Mouse (Mus musculus) liver, embryonic 14 days (tissue): Measurements from ENCODE around the gene Cenpb. TPM values are rescaled to one million over a fixed set of nuclear protein-coding genes. Genes with fewer than 3 reads are reported as not detected.

Source experiments
- polyA plus RNA-seq: library from polyadenylated mRNA; depleted of rRNA; stranded (reverse); fragments of >200 nt; gene quantifications from 2 replicates; pipeline ENCODE4 v1.2.3, GENCODE M21; 2012; rRNA removed

Cenpb gene
- 11.9 and 12.4 TPM in 2 replicates for polyA plus RNA-seq

DNA sequence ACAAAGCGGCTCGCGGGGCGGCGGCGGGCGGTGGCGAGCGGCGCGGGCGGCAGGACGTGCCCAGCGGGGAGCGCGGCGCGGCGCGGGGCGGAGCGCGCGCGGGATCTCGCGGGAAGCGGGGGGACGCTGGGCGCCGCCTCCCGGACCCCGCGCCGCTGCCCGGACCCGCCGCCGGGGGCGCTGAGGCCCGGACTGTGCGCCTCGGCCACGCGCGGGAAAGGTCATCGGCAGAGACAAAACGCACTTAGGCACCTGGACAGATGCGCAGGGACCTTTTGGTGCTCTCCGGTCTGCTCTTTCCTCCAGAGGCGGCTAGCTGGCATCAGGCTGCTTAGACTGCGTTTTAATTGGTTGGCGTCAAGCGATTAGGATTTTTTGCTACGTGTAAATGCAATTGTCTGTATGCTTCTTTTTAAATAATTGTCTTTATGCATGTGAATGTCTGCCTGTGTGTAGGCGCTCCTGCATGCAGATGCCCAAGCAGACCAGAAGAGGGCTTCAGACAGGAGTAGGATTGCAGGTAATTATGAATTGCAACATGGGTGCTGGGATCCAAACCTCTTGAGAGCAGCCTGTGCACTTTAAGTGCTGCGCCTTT is at the start of gene Cenpb:
TSS of gene Cenpb (minus strand) at position 78 of the 598 bp plus-strand sequence.

DNA sequence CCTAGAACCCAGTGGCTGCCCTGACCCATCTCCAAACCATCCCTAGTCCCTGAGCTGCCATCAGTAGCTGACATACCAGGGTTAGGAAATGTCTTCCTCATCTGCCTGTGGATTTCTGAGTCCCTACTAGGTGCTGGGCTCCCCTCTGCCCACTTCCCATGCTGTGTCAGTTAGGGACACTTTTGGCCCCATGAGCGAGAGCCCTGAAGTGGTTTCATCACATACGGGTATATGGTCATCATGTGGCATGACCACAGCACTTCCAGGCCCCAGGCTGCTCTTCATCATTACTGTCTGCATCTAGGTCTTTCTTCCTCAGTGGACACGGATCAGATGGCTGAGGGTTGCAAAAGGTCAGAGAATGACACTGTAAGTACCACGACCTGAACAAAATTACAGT is 26.9 kb upstream of the Cenpb start, which contains the start of gene Ap5s1:
TSS of gene Ap5s1 (plus strand) at position 301 of the 400 bp plus-strand sequence.

DNA sequence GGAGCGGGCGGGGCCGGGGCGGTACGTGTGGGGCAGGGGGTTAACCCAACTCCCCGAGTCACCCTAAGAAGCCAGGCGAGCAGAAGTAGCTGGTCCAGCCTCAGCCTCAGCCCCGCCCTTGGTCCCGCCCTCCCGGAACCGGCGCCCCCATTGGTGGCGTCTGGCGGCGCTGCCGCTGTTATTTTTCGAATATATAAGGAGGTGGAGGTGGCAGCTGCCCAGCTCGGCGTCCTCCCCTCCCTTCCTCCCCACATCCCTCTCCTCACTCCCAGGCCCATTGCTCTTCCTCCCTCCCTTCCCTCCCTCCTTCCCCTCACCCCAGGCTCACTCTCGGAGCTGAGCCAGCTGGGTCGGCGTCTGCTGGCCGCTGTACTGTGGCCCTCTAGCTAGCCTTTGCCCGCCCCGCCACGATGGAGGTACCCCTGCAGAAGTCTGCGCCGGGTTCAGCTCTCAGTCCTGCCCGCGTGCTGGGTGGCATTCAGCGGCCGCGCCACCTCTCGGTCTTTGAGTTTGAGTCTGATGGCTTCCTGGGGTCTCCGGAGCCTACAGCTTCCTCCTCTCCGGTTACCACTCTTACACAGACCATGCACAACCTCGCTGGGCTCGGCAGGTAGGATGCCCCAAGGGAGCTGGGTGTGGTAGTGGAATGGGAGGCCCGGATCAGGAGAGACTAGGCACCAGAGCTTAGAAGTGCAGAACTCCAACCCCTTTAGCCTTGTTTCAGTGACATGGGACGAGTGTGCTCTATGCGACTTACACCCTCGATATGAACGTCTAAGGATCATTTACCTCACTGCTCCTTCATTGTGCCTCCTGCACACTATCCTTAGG is 7.1 kb upstream of the Cenpb start, which contains the start of the genes Cdc25b and Spef1:
TSS of gene Cdc25b (plus strand) at position 179 of the 831 bp plus-strand sequence.
TSS of gene Spef1 (minus strand) at position 512 of the 831 bp plus-strand sequence.

DNA sequence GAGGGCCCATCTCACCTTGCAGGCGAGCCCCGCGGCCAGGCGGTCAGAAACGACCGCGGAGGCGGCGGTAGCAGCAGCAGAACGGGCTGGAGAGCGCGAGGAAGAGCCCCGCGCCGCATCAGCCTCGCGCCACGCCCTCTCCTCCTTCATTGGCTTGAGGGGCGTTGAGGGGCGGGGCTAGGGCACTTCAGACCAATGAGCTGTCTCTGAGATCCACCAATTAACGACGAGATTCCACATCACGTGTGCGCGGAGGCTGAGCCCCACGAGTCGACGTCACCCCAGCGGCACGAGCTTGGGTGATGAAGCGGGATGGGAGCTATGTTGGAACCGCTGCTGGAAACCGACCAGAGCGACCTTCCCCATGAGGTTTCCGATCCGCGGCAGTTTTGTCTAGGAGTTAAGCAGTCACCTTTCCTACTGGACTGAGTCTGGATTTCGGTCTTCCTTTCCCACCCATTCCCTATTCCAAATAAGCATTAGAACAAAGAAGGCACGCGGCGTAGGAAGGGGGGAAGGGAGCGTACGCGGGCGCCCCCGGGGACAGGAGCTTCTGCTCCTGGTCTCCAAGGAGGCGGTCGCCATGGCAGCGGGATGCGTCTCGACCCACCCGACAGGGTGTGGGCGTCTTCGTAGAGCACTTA is 19.8 kb downstream of the Cenpb start, which contains the start of gene 1700037H04Rik:
TSS of gene 1700037H04Rik (minus strand) at position 144 of the 644 bp plus-strand sequence.

GRCm38 (mm10) chr2:131132930-131133547 is 46.8 kb downstream of the Cenpb start, which contains the start of gene Gm11037:
TSS of gene Gm11037 (plus strand) at chr2:131133497.

DNA sequence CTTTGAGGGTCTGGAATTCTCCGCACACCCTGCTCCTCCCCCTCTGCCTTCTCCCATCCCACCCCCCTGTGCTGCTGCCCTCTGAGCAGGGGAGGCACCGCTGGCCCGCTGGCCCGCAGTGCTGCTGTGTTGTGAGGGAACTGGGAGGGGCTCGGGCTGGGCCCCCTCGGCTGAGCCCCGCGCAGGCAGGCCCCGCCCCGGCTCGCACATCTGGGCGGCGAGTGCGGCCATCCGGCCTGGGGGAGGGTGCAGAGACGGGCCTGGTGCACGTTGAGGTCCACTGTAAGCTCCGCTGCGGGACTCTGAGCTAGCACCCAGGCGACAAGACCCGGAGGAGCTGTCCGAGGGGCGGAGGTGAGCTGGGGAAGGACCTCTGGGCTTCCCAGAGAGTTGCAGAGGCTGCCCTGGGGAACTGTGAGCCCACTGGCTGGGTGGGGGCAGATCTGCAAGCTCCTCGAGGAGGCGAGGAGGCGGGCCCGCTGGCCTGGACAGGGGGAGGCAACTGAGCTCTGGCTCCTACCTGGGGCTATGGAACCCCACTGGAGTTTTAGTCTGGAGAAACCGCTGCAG is 52.6 kb downstream of the Cenpb start, which contains the start of gene Hspa12b:
TSS of gene Hspa12b (plus strand) at position 120 of the 570 bp plus-strand sequence.

Other genes starting within 250 kb of the Cenpb start
- 0.22 and 0.55 TPM in 2 replicates for gene Gfra4, start 137.0 kb downstream of the Cenpb start, polyA plus RNA-seq
- 0.37 and 0.72 TPM in 2 replicates for gene Adam33, start 116.3 kb downstream of the Cenpb start, polyA plus RNA-seq
- 0.74 and 1.1 TPM in 2 replicates for gene Siglec1, start 93.3 kb downstream of the Cenpb start, polyA plus RNA-seq
- 2.1 and 2.3 TPM in 2 replicates for gene Hspa12b, start 52.8 kb downstream of the Cenpb start, polyA plus RNA-seq
- not detected in 2 replicates for gene Gm11037, start 46.6 kb downstream of the Cenpb start, polyA plus RNA-seq
- gene 1700037H04Rik, start 20.0 kb downstream of the Cenpb start, polyA plus RNA-seq: 88.6 and 97.1 TPM in 2 replicates
- gene Cdc25b, start 6.9 kb upstream of the Cenpb start, polyA plus RNA-seq: 138 and 163 TPM in 2 replicates
- gene Spef1, start 7.2 kb upstream of the Cenpb start, polyA plus RNA-seq: 1.7 and 2.5 TPM in 2 replicates
- gene Ap5s1, start 27.0 kb upstream of the Cenpb start, polyA plus RNA-seq: 13.9 and 20.2 TPM in 2 replicates
- gene Mavs, start 54.0 kb upstream of the Cenpb start, polyA plus RNA-seq: 22.2 and 25.7 TPM in 2 replicates
- gene Pank2, start 82.4 kb upstream of the Cenpb start, polyA plus RNA-seq: 15.1 and 17.9 TPM in 2 replicates
- 0.50 and 0.60 TPM in 2 replicates for gene Rnf24, start 172.8 kb upstream of the Cenpb start, polyA plus RNA-seq